Mouse (Mus musculus): Measurements from ENCODE around the gene Gucd1. TPM values are rescaled to one million over a fixed set of nuclear protein-coding genes. Genes with fewer than 3 reads are reported as not detected.

The Gucd1 gene
- polyA plus RNA-seq, 1 experiment from 2014 or later = 30.0 TPM

DNA sequence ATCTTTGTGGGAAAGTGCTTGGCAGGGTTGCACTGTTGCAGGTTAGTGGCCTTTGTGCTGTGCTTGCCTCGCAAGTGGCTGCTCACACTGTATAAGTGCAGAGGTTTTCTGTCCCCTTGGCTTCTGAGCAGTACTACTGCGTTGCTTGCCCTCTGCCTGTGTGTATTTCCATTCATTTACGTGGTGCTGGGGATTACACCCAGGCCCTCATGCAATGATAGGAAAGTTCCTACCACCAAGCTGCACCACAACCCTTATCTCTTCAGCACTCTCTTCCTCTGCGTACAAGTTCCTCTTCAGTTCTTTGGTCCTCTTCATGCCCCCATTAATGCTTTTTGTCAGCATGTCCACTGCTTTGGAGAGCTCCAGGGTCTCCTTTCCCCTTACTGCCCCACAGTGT lies 215.8 kb downstream of the Gucd1 start:
- DNase-seq (ENCODE audit: low spot score) (no peak), ATAC-seq (replicated peaks; ENCODE audit: low FRiP score) (no peak)
- H3K9ac ChIP-seq (ENCODE audit: low read length) = no peak overlapping the region
- 92% methylated on average over 4 of the region's 4 CpGs for WGBS
- H3K4me2 ChIP-seq (ENCODE audit: low read depth, low read length, severe bottlenecking) = no peak overlapping the region
- no peaks in the 10 kb centered on the region; the same call in 1 of the 2 replicates for H3K4me1 ChIP-seq (replicated peaks; ENCODE audit: control insufficient read depth, insufficient read depth, low read length)
- H3K9me3 ChIP-seq (ENCODE audit: control insufficient read depth, low read length) = no peaks in the 10 kb centered on the region
- no peak overlapping the region for H3K27ac ChIP-seq (ENCODE audit: low read depth, low read length)
- no peak overlapping the region for H3K4me3 ChIP-seq (ENCODE audit: low read depth, low read length)
- H3K27me3 ChIP-seq (ENCODE audit: control insufficient read depth, insufficient read depth, low read length) = no peaks in the 10 kb centered on the region
- H3K36me3 ChIP-seq (ENCODE audit: control insufficient read depth, insufficient read depth, low read length) = no peaks in the 10 kb centered on the region

DNA sequence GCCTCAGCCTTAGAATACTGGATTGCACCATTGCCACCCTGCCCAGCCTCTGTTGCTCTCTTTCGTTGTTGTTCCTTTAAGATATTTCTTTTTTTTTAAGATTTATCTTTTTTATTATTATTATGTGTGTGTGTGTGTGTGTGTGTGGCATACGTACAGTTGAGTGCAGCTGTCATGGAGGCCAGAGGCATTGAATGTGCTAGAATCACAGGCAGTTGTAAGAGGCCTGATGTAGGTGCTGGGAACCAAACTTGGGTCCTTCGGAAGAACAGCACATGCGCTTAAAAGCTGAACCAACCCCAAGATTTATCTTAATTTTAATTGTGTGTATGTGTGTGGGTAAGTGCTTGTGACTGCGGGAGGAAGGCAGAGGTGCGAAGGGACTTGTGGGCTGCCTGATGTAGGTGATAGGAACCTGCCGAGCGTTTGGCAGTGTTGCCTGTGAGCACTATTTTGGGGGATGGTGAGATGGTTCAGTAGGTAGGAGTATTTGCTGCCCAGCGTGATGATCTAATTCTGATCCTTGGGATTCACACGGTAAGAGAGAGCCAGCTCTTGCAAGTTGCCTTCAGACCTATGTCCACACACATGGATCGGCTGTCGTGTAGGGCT lies 216.5 kb downstream of the Gucd1 start:
- H3K27ac ChIP-seq (ENCODE audit: low read depth, low read length) = no peak overlapping the region
- H3K4me2 ChIP-seq (ENCODE audit: low read depth, low read length, severe bottlenecking) = no peak overlapping the region
- H3K9ac ChIP-seq (ENCODE audit: low read length) = no peak overlapping the region
- WGBS = 93% methylated on average over 12 of the region's 12 CpGs
- H3K36me3 ChIP-seq (ENCODE audit: control insufficient read depth, insufficient read depth, low read length) = no peaks in the 10 kb centered on the region
- H3K4me3 ChIP-seq (ENCODE audit: low read depth, low read length) = no peak overlapping the region
- H3K9me3 ChIP-seq (ENCODE audit: control insufficient read depth, low read length) = no peaks in the 10 kb centered on the region
- DNase-seq (ENCODE audit: low spot score) (peak; percentile 33), ATAC-seq (replicated peaks; ENCODE audit: low FRiP score) (no peak)
- no peaks in the 10 kb centered on the region for H3K27me3 ChIP-seq (ENCODE audit: control insufficient read depth, insufficient read depth, low read length)
- no peaks in the 10 kb centered on the region; the same call in 1 of the 2 replicates for H3K4me1 ChIP-seq (replicated peaks; ENCODE audit: control insufficient read depth, insufficient read depth, low read length)

Other genes starting within 250 kb of the Gucd1 start
- gene Adora2a, start 201.1 kb downstream of the Gucd1 start, polyA plus RNA-seq (2014; fragmentation: Nextera tagmentation; extraction: Ambion mirVana) = 2.5 and 4.2 TPM in 2 replicates
- gene Upb1, start 116.9 kb downstream of the Gucd1 start, polyA plus RNA-seq (2014; fragmentation: Nextera tagmentation; extraction: Ambion mirVana) = 0.59 TPM in 1 of 2 replicates, not detected in the other
- 261 and 263 TPM in 2 replicates for gene Snrpd3, start 421 bp downstream of the Gucd1 start, polyA plus RNA-seq (2014; fragmentation: Nextera tagmentation; extraction: Ambion mirVana)
- gene Lrrc75b, start 42.4 kb upstream of the Gucd1 start, polyA plus RNA-seq (2014; fragmentation: Nextera tagmentation; extraction: Ambion mirVana) = 2.3 and 3.5 TPM in 2 replicates
- 2.3 and 3.4 TPM in 2 replicates for gene Ggt1, start 43.6 kb upstream of the Gucd1 start, polyA plus RNA-seq (2014; fragmentation: Nextera tagmentation; extraction: Ambion mirVana)
- 0.67 and 1.0 TPM in 2 replicates for gene Ggt5, start 71.4 kb upstream of the Gucd1 start, polyA plus RNA-seq (2014; fragmentation: Nextera tagmentation; extraction: Ambion mirVana)
- gene Susd2, start 126.0 kb upstream of the Gucd1 start, polyA plus RNA-seq (2014; fragmentation: Nextera tagmentation; extraction: Ambion mirVana) = 2.0 and 2.3 TPM in 2 replicates
- gene Cabin1, start 246.4 kb upstream of the Gucd1 start, polyA plus RNA-seq (2014; fragmentation: Nextera tagmentation; extraction: Ambion mirVana) = 41.8 and 49.1 TPM in 2 replicates

All from forebrain, embryonic 11.5 days (tissue).